Mouse (Mus musculus): ENCODE results near the gene Ndufaf8. TPM values are rescaled to one million over a fixed set of nuclear protein-coding genes. Genes with fewer than 3 reads are reported as not detected.

The Ndufaf8 gene
- polyA plus RNA-seq, 1 experiment from 2014 or later: 52.1 TPM

GRCm38 (mm10) chr11:120090661-120091060 is 8.1 kb upstream of the Ndufaf8 start:
- WGBS (ENCODE audit: insufficient replicate concordance): 91% methylated on average over 4 of the region's 4 CpGs
- peaks cover 54% of the 10 kb centered on the region for H3K36me3 ChIP-seq
- H3K9ac ChIP-seq: no peak overlapping the region
- H3K4me2 ChIP-seq: no peak overlapping the region
- DNase-seq (no peak), ATAC-seq (ENCODE audit: low read depth) (no peak)
- no peak overlapping the region for H3K27ac ChIP-seq
- peaks cover 23% of the 10 kb centered on the region for H3K4me1 ChIP-seq (replicated peaks)
- H3K9me3 ChIP-seq (replicated peaks): no peaks in the 10 kb centered on the region
- no peak overlapping the region for H3K4me3 ChIP-seq (replicated peaks)
- H3K27me3 ChIP-seq: no peaks in the 10 kb centered on the region

GRCm38 (mm10) chr11:120092817-120093591 is 5.7 kb upstream of the Ndufaf8 start:
- Histone ChIP-seq H3K27ac (no peak overlapping the region), H3K4me2 (no peak overlapping the region), H3K4me1 (replicated peaks) (peaks cover 21% of the 10 kb centered on the region), H3K27me3 (no peaks in the 10 kb centered on the region), H3K9ac (no peak overlapping the region), H3K36me3 (peaks cover 63% of the 10 kb centered on the region), H3K4me3 (replicated peaks) (no peak overlapping the region), H3K9me3 (replicated peaks) (no peaks in the 10 kb centered on the region)
- WGBS (ENCODE audit: insufficient replicate concordance): 79% methylated on average over 23 of the region's 23 CpGs
- DNase-seq (no peak), ATAC-seq (ENCODE audit: low read depth) (peak; percentile 21; the same call in 1 of the 2 replicates)

GRCm38 (mm10) chr11:120101036-120101435 is 2.3 kb downstream of the Ndufaf8 start:
- peak; percentile 58 for DNase-seq
- H3K9ac ChIP-seq: no peak overlapping the region
- no peak overlapping the region for H3K4me2 ChIP-seq
- no peak overlapping the region for H3K4me3 ChIP-seq (replicated peaks)
- H3K36me3 ChIP-seq: peaks cover 39% of the 10 kb centered on the region
- ATAC-seq (ENCODE audit: low read depth): no peak
- WGBS (ENCODE audit: insufficient replicate concordance): 3% methylated on average over 3 of the region's 3 CpGs
- peaks cover 40% of the 10 kb centered on the region for H3K4me1 ChIP-seq (replicated peaks)
- no peaks in the 10 kb centered on the region for H3K9me3 ChIP-seq (replicated peaks)
- H3K27ac ChIP-seq: no peak overlapping the region
- no peaks in the 10 kb centered on the region for H3K27me3 ChIP-seq

- Histone ChIP-seq H3K27ac (0 out of 2 replicates have a peak overlapping the region, but pooled peaks have one; percentile 11), H3K4me3 (replicated peaks) (no peak overlapping the region), H3K27me3 (no peaks in the 10 kb centered on the region), H3K36me3 (peaks cover 50% of the 10 kb centered on the region), H3K4me1 (replicated peaks) (peaks cover 23% of the 10 kb centered on the region), H3K4me2 (no peak overlapping the region), H3K9me3 (replicated peaks) (no peaks in the 10 kb centered on the region), H3K9ac (no peak overlapping the region)
- DNase-seq (no peak), ATAC-seq (ENCODE audit: low read depth) (no peak)
- 41% methylated on average over 3 of the region's 3 CpGs for WGBS (ENCODE audit: insufficient replicate concordance)
These were observed 4.8 kb downstream of the Ndufaf8 start for GRCm38 (mm10) chr11:120103431-120103997.

GRCm38 (mm10) chr11:120107026-120107425 is 8.3 kb downstream of the Ndufaf8 start:
- no peaks in the 10 kb centered on the region for H3K27me3 ChIP-seq
- no peak overlapping the region for H3K9ac ChIP-seq
- DNase-seq (no peak), ATAC-seq (ENCODE audit: low read depth) (no peak)
- H3K9me3 ChIP-seq (replicated peaks): no peaks in the 10 kb centered on the region
- H3K4me2 ChIP-seq: no peak overlapping the region
- no peak overlapping the region for H3K4me3 ChIP-seq (replicated peaks)
- 72% methylated on average over 2 of the region's 2 CpGs for WGBS (ENCODE audit: insufficient replicate concordance)
- peaks cover 8% of the 10 kb centered on the region for H3K4me1 ChIP-seq (replicated peaks)
- H3K27ac ChIP-seq: no peak overlapping the region
- H3K36me3 ChIP-seq: peaks cover 72% of the 10 kb centered on the region

- Histone ChIP-seq H3K9me3 (replicated peaks) (no peaks in the 10 kb centered on the region), H3K36me3 (peaks cover 80% of the 10 kb centered on the region)
- no peak for ATAC-seq (ENCODE audit: low read depth)
These were observed 9.1 kb downstream of the Ndufaf8 start for GRCm38 (mm10) chr11:120107796-120108195.

GRCm38 (mm10) chr11:120109558-120110210 is 11.0 kb downstream of the Ndufaf8 start:
- no peak overlapping the region for H3K27ac ChIP-seq
- DNase-seq (no peak), ATAC-seq (ENCODE audit: low read depth) (no peak)
- no peaks in the 10 kb centered on the region for H3K9me3 ChIP-seq (replicated peaks)
- H3K4me3 ChIP-seq (replicated peaks): no peak overlapping the region
- H3K4me1 ChIP-seq (replicated peaks): no peaks in the 10 kb centered on the region
- H3K36me3 ChIP-seq: peaks cover 90% of the 10 kb centered on the region
- H3K4me2 ChIP-seq: no peak overlapping the region
- 86% methylated on average over 14 of the region's 14 CpGs for WGBS (ENCODE audit: insufficient replicate concordance)
- no peaks in the 10 kb centered on the region for H3K27me3 ChIP-seq
- no peak overlapping the region for H3K9ac ChIP-seq

More at GRCm38 (mm10) chr11:120107796-120108195, 9.1 kb downstream of the Ndufaf8 start:
- Histone ChIP-seq H3K27ac (no peak overlapping the region), H3K27me3 (no peaks in the 10 kb centered on the region), H3K9ac (no peak overlapping the region), H3K4me1 (replicated peaks) (peaks cover 8% of the 10 kb centered on the region), H3K4me2 (no peak overlapping the region), H3K4me3 (replicated peaks) (no peak overlapping the region)
- WGBS (ENCODE audit: insufficient replicate concordance): 79% methylated on average over 9 of the region's 9 CpGs
- no peak for DNase-seq

GRCm38 (mm10) chr11:120110554-120110953 is 11.8 kb downstream of the Ndufaf8 start:
- H3K4me2 ChIP-seq: no peak overlapping the region
- DNase-seq (no peak), ATAC-seq (ENCODE audit: low read depth) (0 out of 2 replicates have a peak, but pooled peaks have one; percentile 9)
- H3K27me3 ChIP-seq: no peaks in the 10 kb centered on the region
- 73% methylated on average over 7 of the region's 7 CpGs for WGBS (ENCODE audit: insufficient replicate concordance)
- H3K4me1 ChIP-seq (replicated peaks): no peaks in the 10 kb centered on the region
- H3K27ac ChIP-seq: 0 out of 2 replicates have a peak overlapping the region, but pooled peaks have one; percentile 34
- H3K36me3 ChIP-seq: peaks cover 90% of the 10 kb centered on the region
- no peak overlapping the region for H3K4me3 ChIP-seq (replicated peaks)
- H3K9ac ChIP-seq: no peak overlapping the region
- H3K9me3 ChIP-seq (replicated peaks): no peaks in the 10 kb centered on the region

- no peak overlapping the region for H3K4me3 ChIP-seq (replicated peaks)
- H3K9ac ChIP-seq: no peak overlapping the region
- 22% methylated on average over 2 of the region's 2 CpGs for WGBS (ENCODE audit: insufficient replicate concordance)
- ATAC-seq (ENCODE audit: low read depth) (no peak), DNase-seq (no peak)
- no peaks in the 10 kb centered on the region for H3K9me3 ChIP-seq (replicated peaks)
- H3K27ac ChIP-seq: no peak overlapping the region
- no peaks in the 10 kb centered on the region for H3K27me3 ChIP-seq
- H3K4me2 ChIP-seq: no peak overlapping the region
- peaks cover 90% of the 10 kb centered on the region for H3K36me3 ChIP-seq
- no peaks in the 10 kb centered on the region for H3K4me1 ChIP-seq (replicated peaks)
These were observed 12.3 kb downstream of the Ndufaf8 start for GRCm38 (mm10) chr11:120111033-120111432.

GRCm38 (mm10) chr11:120112136-120112535 is 13.4 kb downstream of the Ndufaf8 start:
- WGBS (ENCODE audit: insufficient replicate concordance): 88% methylated on average over 4 of the region's 4 CpGs
- ATAC-seq (ENCODE audit: low read depth): no peak
- Histone ChIP-seq H3K9ac (no peak overlapping the region), H3K36me3 (peaks cover 94% of the 10 kb centered on the region), H3K4me3 (replicated peaks) (no peak overlapping the region), H3K27me3 (no peaks in the 10 kb centered on the region), H3K27ac (no peak overlapping the region), H3K9me3 (replicated peaks) (no peaks in the 10 kb centered on the region), H3K4me1 (replicated peaks) (no peaks in the 10 kb centered on the region), H3K4me2 (no peak overlapping the region)
- no peak for DNase-seq

- no peak overlapping the region for H3K27ac ChIP-seq
- H3K4me3 ChIP-seq (replicated peaks): no peak overlapping the region
- DNase-seq (no peak), ATAC-seq (ENCODE audit: low read depth) (no peak)
- no peaks in the 10 kb centered on the region for H3K9me3 ChIP-seq (replicated peaks)
- H3K36me3 ChIP-seq: peaks cover 95% of the 10 kb centered on the region
- no peaks in the 10 kb centered on the region for H3K27me3 ChIP-seq
- no peak overlapping the region for H3K9ac ChIP-seq
- peaks cover 5% of the 10 kb centered on the region; the same call in 1 of the 2 replicates for H3K4me1 ChIP-seq (replicated peaks)
- no peak overlapping the region for H3K4me2 ChIP-seq
- 90% methylated on average over 21 of the region's 21 CpGs for WGBS (ENCODE audit: insufficient replicate concordance)
These were observed 15.9 kb downstream of the Ndufaf8 start for GRCm38 (mm10) chr11:120114488-120115215.

All from liver, embryonic 13.5 days (tissue).